Mouse (Mus musculus): ENCODE results near the gene Ugt1a1.
"Not testable (repeated sequence)": the region's sequence is repeated elsewhere in the genome, so short reads cannot be mapped to it uniquely, and the experiment has no call there.

The Ugt1a1 gene

GRCm38 (mm10) chr1:88211812-88212211 lies at the start of gene Ugt1a1:
TSS of gene Ugt1a1 (plus strand) at chr1:88211959.
- peak; percentile 71 for DNase-seq

GRCm38 (mm10) chr1:88165711-88166110 lies 46.0 kb upstream of the Ugt1a1 start, which contains the start of gene Ugt1a5:
TSS of gene Ugt1a5 (plus strand) at chr1:88166012.
- DNase-seq: no peak

- DNase-seq: not testable (repeated sequence)
These were observed 39.6 kb upstream of the Ugt1a1 start for GRCm38 (mm10) chr1:88172190-88172589.

GRCm38 (mm10) chr1:88179657-88180056 lies 32.1 kb upstream of the Ugt1a1 start:
- DNase-seq: peak; percentile 65

- no peak for DNase-seq
These were observed 25.3 kb upstream of the Ugt1a1 start for GRCm38 (mm10) chr1:88186325-88186935.

- DNase-seq: no peak
These were observed 19.6 kb upstream of the Ugt1a1 start for GRCm38 (mm10) chr1:88192136-88192535.

- peak; percentile 97 for DNase-seq
These were observed 16.1 kb upstream of the Ugt1a1 start for GRCm38 (mm10) chr1:88195687-88196086.

GRCm38 (mm10) chr1:88197443-88197842 lies 14.3 kb upstream of the Ugt1a1 start:
- DNase-seq: peak; percentile 77

- DNase-seq: no peak
These were observed 11.8 kb upstream of the Ugt1a1 start for GRCm38 (mm10) chr1:88199996-88200395.

- DNase-seq: peak; percentile 62
These were observed 11.3 kb upstream of the Ugt1a1 start, which contains the start of gene Ugt1a2 for GRCm38 (mm10) chr1:88200456-88200855. TSS of gene Ugt1a2 (plus strand) at chr1:88200601.

- peak; percentile 52 for DNase-seq
These were observed 6.4 kb upstream of the Ugt1a1 start, which contains the start of gene Dnajb3 for GRCm38 (mm10) chr1:88205294-88205922. TSS of gene Dnajb3 (minus strand) at chr1:88205782.

- DNase-seq: no peak
These were observed 4.8 kb upstream of the Ugt1a1 start for GRCm38 (mm10) chr1:88206843-88207479.

- DNase-seq: no peak
These were observed 734 bp downstream of the Ugt1a1 start for GRCm38 (mm10) chr1:88212341-88213045.

- no peak for DNase-seq
These were observed 1.3 kb downstream of the Ugt1a1 start for GRCm38 (mm10) chr1:88213061-88213460.

GRCm38 (mm10) chr1:88213766-88214461 lies 2.2 kb downstream of the Ugt1a1 start:
- DNase-seq: no peak

GRCm38 (mm10) chr1:88214462-88214952 lies 2.7 kb downstream of the Ugt1a1 start:
- no peak for DNase-seq

GRCm38 (mm10) chr1:88215466-88216380 lies 4.0 kb downstream of the Ugt1a1 start:
- no peak for DNase-seq

- no peak for DNase-seq
These were observed 4.8 kb downstream of the Ugt1a1 start for GRCm38 (mm10) chr1:88216551-88216950.

- DNase-seq: peak; percentile 20
These were observed 5.4 kb downstream of the Ugt1a1 start for GRCm38 (mm10) chr1:88217144-88217543.

- DNase-seq: no peak
These were observed 5.8 kb downstream of the Ugt1a1 start for GRCm38 (mm10) chr1:88217576-88217975.

- DNase-seq: peak; percentile 14
These were observed 6.3 kb downstream of the Ugt1a1 start for GRCm38 (mm10) chr1:88218051-88218450.

Data from kidney, adult 9 months (tissue).